Mouse (Mus musculus) urinary bladder, postnatal 36 days (tissue): ENCODE measurements around the gene Foxs1.
A peak's percentile ranks its signal among the peaks of the same experiment; 100 is the strongest.

Source experiments
- DNase-seq, 2 experiments: peaks; one replicate each; pipeline ENCODE4 v3.0.0; 2022; ENCODE audit warnings: low spot score in 2 of 2, mixed read lengths in 1 of 2

Foxs1 gene

DNA sequence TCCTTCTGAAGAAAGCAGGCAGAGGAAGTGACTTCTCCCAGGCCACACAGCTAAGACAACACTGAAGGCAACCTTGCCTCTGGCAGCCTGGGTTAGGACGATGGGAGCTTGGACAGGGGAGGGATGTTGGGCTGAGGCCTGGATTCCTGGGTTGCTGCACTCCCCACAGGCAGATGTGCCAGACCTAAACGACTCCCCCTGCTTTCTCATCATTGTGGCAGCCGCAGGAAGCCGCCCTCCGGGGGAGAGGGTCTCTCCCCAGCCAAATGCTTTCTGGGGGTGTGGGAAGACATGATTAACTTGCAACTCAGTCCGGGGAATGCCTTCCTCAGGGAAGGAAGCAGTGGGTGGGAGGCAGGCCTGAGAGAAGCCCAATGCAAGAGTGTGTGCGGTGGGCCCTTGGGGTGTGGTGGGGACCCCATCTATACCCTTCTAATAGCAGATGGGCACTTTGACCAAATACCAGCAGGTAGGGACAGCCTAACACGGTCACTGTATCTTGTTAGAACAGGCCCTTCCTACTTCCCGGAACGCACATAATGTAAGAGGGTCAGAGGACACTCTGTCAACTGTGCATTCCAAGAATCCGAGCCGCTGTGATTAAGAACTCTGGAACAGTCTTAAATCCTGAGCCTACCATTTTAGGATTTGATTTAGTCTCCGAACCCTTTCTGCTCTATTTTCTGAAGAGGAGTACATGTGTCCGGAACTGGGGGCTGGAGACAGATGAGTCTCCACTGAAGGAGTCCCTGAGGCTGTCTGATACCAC lies 4.6 kb downstream of the Foxs1 start:
- no peak for DNase-seq

DNA sequence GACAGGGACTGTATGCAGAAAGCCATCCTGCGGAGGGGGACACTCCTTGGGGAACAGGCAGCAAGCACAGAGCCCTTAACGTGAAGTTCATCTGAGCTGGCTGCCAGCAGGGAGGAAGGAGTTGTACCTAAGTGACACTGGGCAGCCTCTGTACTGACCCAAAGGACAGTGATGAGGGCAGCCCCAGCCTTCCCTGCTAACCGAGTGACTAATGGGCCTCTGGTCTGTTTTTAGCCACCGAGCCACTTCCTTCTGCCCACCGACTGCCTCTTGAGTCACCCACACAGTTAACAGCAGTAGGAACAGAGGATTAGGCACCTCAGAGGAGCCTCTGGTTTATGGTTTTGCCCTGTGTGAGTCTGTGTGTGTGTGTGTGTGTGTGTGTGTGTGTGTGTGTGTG lies 5.6 kb downstream of the Foxs1 start:
- no peak for DNase-seq

DNA sequence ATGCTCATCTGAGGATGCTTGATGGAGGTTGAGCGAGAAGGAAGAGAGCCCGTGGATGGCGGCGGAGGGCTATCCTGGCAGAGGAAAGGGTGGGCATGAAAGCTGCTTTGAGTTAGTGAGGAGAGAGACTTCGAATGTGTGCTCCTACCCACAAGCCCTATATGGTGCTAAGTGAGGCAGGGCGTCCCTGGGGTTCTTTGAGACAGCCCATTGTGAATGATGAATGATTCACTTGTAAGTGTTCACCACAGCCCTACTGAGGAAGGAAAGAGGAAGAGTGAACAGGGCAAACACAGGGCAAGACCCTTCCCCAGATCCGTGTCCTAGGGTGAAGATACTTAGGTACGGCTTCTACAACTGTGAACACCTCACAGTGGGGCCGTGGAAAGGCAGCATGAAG lies 6.1 kb downstream of the Foxs1 start:
- DNase-seq: no peak

DNA sequence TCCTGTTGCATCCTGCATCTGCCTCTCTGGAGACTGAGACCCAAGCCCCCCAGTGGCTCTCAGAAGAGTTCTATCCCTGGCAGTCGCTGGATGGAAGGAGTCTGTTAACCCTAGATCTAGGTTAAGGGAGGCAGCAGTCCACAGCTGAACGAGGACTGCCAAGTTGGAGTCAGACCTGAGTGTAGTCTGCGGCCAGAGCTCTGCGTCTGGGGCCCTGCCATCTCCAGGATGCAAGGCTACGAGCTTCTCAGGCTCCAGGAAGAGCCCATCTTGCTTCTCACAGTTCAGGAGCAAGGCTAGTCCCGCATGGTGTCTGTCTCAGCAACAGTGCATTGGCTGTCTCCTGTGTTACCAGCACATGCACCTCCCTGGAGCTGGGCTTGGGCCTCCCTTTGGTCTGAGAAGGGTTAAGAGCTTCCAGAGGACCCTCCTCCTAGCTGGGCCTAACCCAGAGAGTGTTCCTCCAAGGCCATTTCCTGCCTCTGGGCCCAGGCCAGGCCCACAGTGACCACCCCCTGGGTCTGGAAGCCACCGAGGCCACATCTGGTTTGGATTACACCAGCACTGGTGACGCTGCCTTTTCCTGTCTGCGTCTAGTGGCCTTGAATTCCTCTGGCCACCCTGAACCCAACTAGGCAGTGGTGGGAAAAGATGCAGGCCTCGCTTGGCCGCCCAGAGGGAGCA lies 7.7 kb downstream of the Foxs1 start:
- peak in 1 of 2 experiments; percentile 40 for DNase-seq

DNA sequence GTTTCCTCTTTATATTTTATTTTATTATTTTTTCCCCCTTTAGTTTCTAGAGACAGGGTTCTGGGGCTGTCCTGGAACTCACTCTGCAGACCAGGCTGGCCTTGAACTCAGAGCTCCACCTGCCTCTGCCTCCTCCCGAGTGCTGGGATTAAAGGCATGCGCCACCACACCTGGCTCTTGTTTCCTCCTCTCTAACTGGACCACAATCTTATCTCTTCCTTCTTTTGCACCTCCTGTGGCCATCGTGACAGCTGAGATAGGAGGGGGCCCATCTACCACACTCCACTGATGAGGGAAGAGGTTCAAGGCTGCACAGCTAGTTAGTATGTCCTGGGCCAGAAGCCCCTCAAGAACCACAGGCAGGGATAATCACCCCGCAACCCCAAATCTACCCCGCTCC lies 8.5 kb downstream of the Foxs1 start:
- no peak for DNase-seq

DNA sequence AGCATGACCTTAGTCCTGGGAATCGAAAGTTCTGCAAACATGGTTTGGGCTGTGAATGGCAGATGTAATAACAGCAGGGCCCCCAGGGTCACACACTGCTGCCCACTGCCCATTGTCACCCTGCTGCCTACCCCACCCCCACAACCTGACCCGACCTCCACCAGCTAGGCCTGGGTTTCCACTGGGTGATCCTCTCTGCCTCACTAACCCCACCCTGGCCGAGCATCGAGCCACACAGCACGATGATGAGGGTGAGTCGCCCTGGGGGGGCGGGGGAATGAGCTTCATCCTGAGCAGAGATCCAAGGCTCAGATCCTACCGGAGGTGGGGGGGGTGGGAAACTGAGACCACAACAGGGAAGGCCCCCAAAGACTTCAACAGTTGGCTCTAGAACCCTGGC lies 8.9 kb downstream of the Foxs1 start:
- no peak for DNase-seq

DNA sequence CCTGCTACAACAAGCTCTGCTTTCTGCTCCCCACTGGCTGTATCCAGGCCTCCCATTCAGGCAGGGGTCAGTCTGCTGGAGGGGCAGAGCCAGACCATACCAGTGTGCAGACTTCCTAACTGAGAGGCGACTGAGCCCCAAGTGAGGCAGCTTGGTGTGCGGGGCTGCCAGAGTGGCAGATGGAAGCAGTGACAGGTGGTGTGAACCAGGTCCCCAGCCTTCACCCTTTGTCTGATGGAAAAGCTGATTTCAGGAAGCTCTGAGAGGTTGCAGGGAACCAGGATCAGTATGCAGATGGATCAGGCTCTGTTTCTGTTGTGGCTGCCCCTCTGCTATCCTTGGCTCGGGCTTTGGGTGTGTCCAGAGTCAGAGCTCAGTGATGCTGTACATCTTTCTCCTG lies 9.4 kb downstream of the Foxs1 start:
- no peak for DNase-seq

DNA sequence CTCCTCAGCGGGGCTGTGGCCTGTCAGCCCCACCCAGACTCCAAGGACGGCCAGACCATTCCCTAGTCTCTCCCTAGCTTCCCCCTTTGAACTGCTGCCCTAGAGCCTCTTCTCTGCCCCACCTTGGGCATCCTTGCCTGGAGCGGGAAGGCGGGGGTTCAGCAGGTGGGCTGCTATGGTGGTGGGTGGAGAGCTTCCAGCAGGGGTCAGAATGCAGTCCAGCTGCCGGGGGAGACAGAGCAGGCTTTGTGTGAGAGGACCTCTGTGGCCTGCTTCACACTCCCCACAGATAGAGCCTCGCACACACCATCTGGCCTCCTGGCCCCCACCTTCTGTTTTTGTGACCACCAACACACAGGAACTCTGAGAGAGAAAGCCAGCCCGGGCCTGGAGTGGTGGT lies 10.6 kb downstream of the Foxs1 start:
- no peak for DNase-seq

DNA sequence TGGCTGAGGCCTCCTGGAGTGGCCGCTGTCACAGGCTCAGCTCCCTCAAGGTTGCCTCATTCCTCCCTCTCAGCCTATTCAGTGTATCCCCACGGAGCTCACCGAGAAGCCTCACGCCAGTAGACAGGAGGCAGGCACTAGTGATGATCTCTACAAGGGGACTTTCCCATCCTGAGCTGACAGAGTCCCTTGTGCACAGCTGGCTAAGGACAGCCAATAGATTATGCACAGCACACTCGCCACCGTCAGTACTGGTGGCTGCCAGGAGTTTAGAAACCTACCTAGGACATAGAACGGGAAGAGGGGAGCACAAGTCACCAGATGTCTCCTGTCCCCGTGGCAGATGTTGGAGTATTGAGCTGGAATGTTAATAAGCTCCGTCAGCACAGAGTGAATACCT lies 15.3 kb downstream of the Foxs1 start:
- DNase-seq: no peak

DNA sequence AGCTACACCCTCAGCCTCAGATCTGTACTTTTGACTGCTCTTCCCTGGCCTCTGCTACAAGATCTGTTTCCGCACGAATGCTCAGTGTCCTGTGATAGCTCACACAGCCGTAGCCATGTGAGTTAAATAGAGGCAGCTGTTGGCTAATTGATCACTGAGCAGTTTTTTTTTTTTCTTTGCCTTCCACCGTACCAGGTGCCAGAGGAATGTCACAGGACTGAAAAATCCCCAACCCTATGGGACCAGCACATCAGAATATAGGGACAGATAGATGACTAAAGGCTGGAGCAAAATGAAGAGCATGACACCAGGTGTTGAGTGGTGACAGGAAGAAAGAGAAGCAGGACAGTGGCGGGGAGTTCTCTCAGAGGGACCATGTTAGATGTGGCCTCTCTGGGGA lies 16.9 kb downstream of the Foxs1 start:
- no peak for DNase-seq

DNA sequence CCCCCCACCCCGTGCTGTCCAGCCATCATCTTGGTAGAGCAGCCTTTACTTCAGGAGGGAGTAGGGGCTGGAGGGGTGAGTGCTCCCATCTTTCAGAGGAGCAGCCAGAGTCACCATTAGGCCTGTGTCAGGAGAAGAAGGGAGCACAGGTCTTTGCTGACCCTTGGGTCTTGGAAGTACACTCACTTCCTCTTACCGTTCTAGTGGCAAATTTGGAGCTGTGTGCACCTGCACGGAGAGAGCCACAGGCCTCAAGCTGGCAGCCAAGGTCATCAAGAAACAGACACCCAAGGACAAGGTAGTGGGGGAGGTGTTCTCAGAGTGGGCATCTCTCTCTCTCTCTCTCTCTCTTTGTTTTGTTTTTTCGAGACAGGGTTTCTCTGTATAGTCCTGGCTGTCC lies 17.6 kb downstream of the Foxs1 start:
- DNase-seq: no peak

DNA sequence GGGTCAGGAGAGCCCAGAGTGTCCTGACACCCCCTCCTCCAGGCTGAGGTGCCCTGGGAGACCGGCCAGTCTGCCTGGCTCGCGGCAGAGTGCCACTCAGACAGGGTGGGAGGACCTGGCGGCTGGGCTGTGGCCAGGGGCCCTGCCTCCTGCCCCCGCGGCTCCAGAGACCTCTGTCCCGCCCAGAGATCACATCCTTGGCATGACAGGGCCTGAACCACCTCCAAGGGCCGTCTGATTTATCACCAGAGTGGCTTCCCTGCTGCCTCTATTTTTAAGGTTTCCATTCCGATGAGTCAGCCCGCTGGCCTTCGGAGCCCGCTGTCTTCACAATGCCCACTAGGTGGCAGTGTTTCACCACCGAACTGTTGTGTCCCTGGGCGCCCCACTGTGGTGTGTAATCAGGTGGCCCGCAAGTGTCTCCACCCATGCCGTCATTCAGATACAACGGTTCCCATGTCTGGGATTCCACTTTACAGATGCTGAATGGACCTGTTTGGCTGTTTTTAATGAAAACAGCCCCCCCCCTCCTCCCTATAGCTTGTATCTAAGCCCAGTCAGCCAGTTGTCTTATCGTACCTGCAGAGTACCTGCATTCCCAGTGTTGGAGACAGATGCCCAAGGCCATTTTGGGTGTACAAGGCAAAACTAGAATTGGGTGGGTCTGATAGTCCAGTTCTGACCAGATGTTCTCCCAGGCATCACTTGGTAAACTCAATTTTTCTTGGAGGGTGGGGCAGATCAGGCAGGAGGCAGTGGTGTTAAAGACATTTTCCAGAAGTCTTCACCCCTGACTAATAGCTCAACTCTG lies 18.5 kb downstream of the Foxs1 start:
- peak; percentile 76 to 85 for DNase-seq

DNA sequence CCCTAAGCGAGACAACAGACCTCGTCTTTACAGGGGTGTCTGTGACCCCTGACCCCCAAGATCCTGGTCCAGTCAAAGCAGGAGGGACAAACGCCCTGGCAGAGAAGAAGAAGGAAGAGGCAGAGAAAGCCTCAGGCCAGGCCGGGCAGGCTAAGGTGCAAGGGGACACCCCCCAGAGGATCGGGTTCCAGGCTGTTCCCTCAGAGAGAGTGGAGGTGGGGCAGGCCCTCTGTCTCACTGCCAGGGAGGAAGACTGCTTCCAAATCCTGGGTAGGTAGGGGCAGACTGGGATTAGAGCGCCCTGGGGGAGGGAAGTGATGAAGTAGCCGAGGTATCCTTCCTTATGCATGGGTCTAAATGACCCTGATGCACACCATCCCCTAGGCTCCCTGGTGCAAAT lies 19.5 kb downstream of the Foxs1 start:
- no peak for DNase-seq

DNA sequence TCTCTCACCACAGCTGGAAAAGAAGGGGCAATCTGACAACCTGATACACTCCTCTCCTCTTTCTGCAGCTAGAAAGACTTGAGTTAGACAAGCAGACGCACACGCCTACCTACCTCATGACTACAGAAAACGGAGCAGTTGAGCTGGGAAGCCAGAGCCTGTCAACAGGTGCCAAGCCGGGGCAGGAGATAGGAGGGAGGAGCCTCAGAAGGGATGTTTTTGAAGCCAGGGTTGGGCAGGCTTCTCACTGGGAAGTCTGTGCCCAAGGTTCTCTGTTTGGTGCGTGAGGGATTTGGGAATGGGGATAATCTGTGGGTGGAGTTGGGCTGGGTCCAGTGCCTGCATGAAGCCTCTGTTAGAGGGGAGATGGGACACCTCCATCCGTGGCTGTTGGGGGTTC lies 21.6 kb downstream of the Foxs1 start:
- no peak for DNase-seq

DNA sequence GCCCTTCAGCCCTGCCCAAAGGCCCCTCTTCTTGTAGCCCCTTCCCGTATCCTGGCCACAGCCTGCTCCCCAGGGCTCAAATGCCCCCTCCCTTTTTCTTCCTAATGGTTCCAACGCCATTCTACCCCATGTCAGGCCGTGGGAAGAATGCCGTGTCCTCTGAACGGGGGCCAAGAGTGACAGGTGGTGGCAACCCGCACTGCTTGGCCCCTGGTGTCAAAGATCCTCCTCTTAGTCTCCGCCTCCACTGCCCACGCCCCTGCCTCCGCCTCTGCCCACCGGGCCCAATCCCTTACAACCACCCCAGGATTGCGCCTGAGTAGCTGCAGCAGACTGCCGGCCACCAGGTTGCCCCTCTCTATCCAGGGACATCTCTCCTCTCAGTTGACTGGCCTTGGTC lies 22.0 kb downstream of the Foxs1 start, which contains the start of gene Mylk2:
Gene Mylk2, plus strand, starts transcription at position 322 of the 400 bp plus-strand sequence.
- no peak for DNase-seq

DNA sequence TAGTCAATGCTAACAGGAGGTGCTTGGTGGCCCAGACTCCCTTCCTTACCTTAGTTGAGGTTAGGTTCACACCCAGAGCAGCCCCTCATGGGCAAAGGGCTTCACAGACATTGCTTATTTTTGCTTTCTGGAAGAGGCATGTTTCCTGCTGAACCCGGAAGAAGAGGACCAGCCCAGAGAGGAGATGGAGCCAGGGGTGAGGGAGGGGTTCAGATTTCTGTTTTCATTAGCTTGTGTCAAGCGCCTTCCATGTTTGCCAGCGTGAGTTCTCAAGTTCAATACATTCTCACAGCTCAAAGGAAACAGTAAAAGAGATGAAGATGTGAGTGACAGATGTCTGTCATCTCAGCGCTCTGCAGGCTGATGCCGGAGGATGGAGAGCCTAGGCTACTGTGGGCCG lies 23.2 kb downstream of the Foxs1 start:
- DNase-seq: no peak

DNA sequence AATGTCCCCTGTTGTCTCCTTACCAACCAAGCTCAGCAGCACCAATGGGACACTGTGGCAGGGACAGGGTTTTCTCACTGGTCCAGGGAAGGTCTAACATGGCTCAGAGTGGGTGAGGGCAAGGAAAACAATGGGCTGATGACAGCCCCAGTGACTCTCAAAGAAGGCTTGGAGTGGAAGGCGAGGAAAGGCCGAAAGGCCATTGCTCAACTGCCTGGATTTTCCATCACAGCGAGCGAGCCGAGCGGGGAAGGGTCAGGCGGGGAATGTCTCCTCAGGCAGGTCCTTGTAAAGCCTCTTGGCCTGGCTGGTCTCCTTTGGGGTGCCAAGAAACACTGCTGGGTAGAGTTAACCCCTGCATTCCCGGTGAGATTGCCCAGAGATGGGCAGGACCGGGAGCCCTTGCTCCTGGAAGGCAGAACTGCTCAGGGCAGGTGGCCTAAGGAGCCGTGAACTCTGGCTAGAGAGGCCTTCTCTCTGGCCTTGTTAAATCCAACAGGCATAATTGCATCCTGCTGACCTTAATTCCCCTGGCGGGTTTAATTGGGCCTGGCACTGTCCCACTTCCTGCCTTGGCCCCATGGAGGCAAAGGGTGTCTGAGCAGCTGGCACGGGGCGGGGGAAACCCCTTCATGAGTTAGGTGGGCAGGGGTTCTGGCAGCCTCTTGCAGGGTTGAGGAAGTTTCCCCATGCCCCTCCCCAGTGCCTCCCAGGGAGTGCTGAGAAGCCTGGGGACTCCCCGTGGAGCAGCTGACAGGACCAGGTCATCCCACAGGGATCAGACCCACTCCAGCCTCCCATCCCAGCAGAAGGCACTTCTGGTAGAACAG lies 25.7 kb downstream of the Foxs1 start:
- no peak for DNase-seq

DNA sequence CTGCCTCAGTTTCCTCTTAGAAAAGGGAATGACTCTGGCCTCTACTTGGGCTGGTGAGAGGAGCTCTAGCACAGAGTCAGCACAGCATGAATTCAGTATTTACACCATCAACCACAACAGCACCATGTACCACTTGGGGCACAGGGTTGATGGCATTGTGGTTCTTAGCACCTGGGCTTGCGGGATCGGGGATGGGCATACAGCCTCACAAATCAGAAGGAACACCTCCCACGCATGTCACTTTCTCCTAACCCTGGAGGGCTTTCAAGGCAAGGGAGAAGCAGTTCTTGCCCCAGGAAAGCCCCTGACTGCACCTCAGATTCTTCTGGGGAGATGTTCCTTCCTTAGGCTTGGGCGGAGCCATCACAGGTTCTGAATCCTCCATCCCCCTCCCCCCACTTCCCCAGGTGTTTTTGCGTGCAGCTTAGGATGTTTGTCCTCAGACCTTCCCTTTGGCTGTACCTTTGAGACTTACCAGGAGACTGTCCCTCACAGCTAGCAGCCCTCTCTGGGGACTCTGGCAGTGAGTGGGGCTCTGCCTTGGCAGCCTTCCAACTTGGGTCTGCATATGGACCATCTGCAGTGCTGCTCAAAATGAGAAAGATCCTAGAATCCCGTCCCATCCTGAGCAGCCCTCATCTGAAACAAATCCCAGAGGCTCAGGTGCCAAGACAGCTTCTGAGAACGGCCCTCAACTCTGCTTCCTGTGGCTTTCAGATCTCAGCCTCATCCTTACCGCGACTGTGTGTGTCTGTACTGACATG lies 26.6 kb downstream of the Foxs1 start:
- DNase-seq: no peak

DNA sequence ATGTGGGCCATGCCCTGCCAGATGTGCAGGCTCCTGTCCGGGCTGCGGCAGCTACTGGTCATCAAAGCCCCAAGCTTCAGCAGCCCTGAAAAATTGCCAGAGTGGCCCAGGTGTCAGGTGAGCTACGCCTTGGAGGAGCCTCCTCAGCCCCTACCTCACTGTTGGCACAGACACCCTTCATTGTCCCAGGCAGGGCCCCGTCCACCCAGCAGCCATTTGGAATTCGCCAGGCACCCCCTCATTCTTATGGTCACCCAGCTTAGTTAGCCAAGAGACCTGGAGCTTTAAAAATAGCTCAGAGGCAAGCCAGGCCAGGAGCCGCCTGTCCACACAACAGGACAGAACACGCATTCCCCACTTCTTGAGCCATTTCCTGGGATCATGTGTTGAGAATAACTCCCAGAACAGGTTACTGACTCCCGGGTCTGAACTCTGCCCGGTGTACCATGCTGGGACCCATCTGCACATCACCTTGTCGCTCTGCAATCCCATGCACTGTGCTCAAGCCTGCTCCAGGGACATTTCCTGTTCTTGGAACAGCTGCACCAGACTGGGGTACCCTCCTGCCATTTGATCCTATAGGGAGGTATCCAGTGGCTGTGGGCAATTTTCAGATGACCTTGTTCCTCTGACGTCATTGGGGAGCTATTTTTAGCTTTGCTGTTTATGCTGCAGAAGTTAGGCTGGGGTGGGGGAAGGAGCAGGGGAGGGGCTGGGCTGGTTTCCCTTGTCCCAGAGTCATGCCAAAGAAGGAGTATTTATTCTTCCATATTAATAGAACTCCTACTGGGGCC lies 27.8 kb downstream of the Foxs1 start:
- DNase-seq: no peak

DNA sequence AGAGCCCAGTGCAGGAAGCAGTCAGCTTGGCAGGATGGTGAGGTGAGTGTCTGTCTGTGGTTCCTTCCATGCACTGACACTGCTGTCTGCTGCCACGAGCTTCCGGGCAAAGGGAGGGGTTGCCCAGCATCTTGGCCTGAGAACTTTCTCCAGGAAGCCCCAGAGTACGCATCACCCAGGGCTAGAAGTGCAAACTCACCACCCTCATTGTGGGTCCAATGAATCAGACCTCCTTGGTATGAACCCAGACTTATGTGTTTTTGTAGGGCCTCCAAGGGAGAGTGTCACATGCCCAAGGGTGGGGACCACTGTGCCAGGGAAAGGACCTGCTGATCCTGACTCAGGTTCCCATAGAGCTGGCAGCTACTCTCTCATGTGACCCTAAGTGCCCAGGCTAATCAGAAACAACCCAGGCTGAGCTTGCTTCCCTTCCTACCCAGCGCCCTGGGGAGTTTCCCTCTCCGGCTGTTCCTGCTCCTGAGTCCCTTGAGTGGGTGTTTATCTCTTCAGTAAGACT lies 28.8 kb downstream of the Foxs1 start:
- DNase-seq: no peak
